Mouse (Mus musculus) liver, adult 2 months (tissue): Measurements from ENCODE around the gene Ccr9. TPM values are rescaled to one million over a fixed set of nuclear protein-coding genes. Genes with fewer than 3 reads are reported as not detected.

Source experiments
- DNase-seq: peaks from one replicate; pipeline ENCODE4 v3.0.0-alpha.2; 2011; ENCODE audit warnings: low read depth, low spot score; ENCODE audit errors: extremely low read depth
- H3K27ac ChIP-seq: fragments of 200-500 bp; replicated peaks from 2 replicates; pipeline ENCODE4 v1.5.1; 2012; ENCODE audit warnings: low read depth, mild to moderate bottlenecking, control low read depth, inconsistent platforms, low read length; ENCODE audit not compliant: insufficient read depth
- H3K27me3 ChIP-seq: fragments of 200-500 bp; 2 replicates; pipeline ENCODE4 v1.6.1; 2012; ENCODE audit warnings: mild to moderate bottlenecking, moderate library complexity, low read length, inconsistent platforms; ENCODE audit not compliant: control insufficient read depth, insufficient read depth
- H3K36me3 ChIP-seq: fragments of 200-500 bp; 2 replicates; pipeline ENCODE4 v1.6.1; 2012; ENCODE audit warnings: low read length, inconsistent platforms; ENCODE audit not compliant: control insufficient read depth, insufficient read depth
- H3K4me1 ChIP-seq: fragments of 200-500 bp; 2 replicates; pipeline ENCODE4 v1.6.1; 2011; ENCODE audit warnings: low read length; ENCODE audit not compliant: control insufficient read depth, insufficient read depth
- H3K4me3 ChIP-seq: fragments of 200-500 bp; 2 replicates; pipeline ENCODE4 v1.5.1; 2011; ENCODE audit warnings: low read depth, mild to moderate bottlenecking, control low read depth, low read length, moderate library complexity; ENCODE audit not compliant: insufficient read depth
- H3K79me2 ChIP-seq: fragments of 200-500 bp; 2 replicates; pipeline ENCODE4 v1.6.1; 2012; ENCODE audit warnings: inconsistent platforms, mild to moderate bottlenecking, low read length, moderate library complexity; ENCODE audit not compliant: control insufficient read depth, insufficient read depth
- H3K9ac ChIP-seq: fragments of 200-500 bp; 2 replicates; pipeline ENCODE4 v1.6.1; 2012; ENCODE audit warnings: low read depth, mild to moderate bottlenecking, control low read depth, inconsistent platforms, low read length
- CTCF ChIP-seq: fragments of 200-500 bp; IDR thresholded peaks from 2 replicates; pipeline ENCODE4 v1.5.1; 2011; ENCODE audit warnings: low read depth, low read length, control low read depth
- POLR2A ChIP-seq: fragments of 200-500 bp; IDR thresholded peaks from 2 replicates; pipeline ENCODE4 v1.6.1; 2011; ENCODE audit warnings: low read length, control low read depth; ENCODE audit not compliant: insufficient read depth; ENCODE audit errors: extremely low read depth
- WGBS: fragments of 180-500 bp; shearing (Covaris S2); methylation state at CpG from one replicate; pipeline ENCODE4 v1.1.7; 2018; 5-methylcytosine and 5-hydroxymethylcytosine counted together
- polyA plus RNA-seq: library from polyadenylated mRNA; depleted of rRNA; stranded (reverse); fragments of >200 nt; gene quantifications from 2 replicates; pipeline ENCODE4 v1.2.3, GENCODE M21; 2012
- total RNA-seq: library from RNA; depleted of rRNA; stranded (reverse); fragments of >200 nt; gene quantifications from 2 replicates; pipeline ENCODE4 v1.2.3, GENCODE M21; 2014

Ccr9 gene
- total and polyA plus RNA-seq, 2 experiments: 0.18 to 0.21 TPM

- DNase-seq: no peak
- H3K4me1 ChIP-seq: no peaks in the 10 kb centered on the region
- no peaks in the 10 kb centered on the region for H3K27me3 ChIP-seq
- H3K4me3 ChIP-seq: no peak overlapping the region
- H3K36me3 ChIP-seq: peaks cover 77% of the 10 kb centered on the region
- H3K79me2 ChIP-seq: no peaks in the 10 kb centered on the region
- TF ChIP-seq POLR2A (no peak), CTCF (no peak)
- H3K27ac ChIP-seq: no peak overlapping the region
- no peak overlapping the region for H3K9ac ChIP-seq
- 87% methylated on average over 3 of the region's 3 CpGs for WGBS
Observed at GRCm38 (mm10) chr9:123796174-123796573, 117.9 kb downstream of the Ccr9 start.

GRCm38 (mm10) chr9:123801527-123801926 lies 123.3 kb downstream of the Ccr9 start:
- no peak for DNase-seq

GRCm38 (mm10) chr9:123802421-123802820 lies 124.2 kb downstream of the Ccr9 start:
- Histone ChIP-seq H3K27me3 (no peaks in the 10 kb centered on the region), H3K9ac (no peak overlapping the region), H3K27ac (no peak overlapping the region), H3K4me3 (no peak overlapping the region), H3K36me3 (peaks cover 45% of the 10 kb centered on the region), H3K4me1 (peaks cover 1% of the 10 kb centered on the region; the same call in 1 of the 2 replicates), H3K79me2 (no peaks in the 10 kb centered on the region)
- WGBS: 88% methylated on average over 2 of the region's 2 CpGs
- TF ChIP-seq CTCF: no peak
- TF ChIP-seq POLR2A: no peak
- DNase-seq: no peak

More at GRCm38 (mm10) chr9:123801527-123801926, 123.3 kb downstream of the Ccr9 start:
- Histone ChIP-seq H3K4me3 (no peak overlapping the region), H3K27ac (no peak overlapping the region), H3K27me3 (no peaks in the 10 kb centered on the region), H3K36me3 (peaks cover 53% of the 10 kb centered on the region), H3K4me1 (peaks cover 1% of the 10 kb centered on the region; the same call in 1 of the 2 replicates), H3K79me2 (no peaks in the 10 kb centered on the region), H3K9ac (no peak overlapping the region)
- no peak for TF ChIP-seq POLR2A
- no peak for TF ChIP-seq CTCF
- WGBS: 100% methylated on average over 1 of the region's 1 CpGs

GRCm38 (mm10) chr9:123802896-123803295 lies 124.7 kb downstream of the Ccr9 start:
- H3K27me3 ChIP-seq: no peaks in the 10 kb centered on the region
- H3K4me3 ChIP-seq: no peak overlapping the region
- H3K36me3 ChIP-seq: peaks cover 43% of the 10 kb centered on the region
- no peaks in the 10 kb centered on the region for H3K79me2 ChIP-seq
- TF ChIP-seq CTCF: peak; percentile 25; the same call in 1 of the 2 replicates
- TF ChIP-seq POLR2A: no peak
- no peak for DNase-seq
- H3K4me1 ChIP-seq: peaks cover 1% of the 10 kb centered on the region; the same call in 1 of the 2 replicates
- no peak overlapping the region for H3K9ac ChIP-seq
- H3K27ac ChIP-seq: no peak overlapping the region

DNA sequence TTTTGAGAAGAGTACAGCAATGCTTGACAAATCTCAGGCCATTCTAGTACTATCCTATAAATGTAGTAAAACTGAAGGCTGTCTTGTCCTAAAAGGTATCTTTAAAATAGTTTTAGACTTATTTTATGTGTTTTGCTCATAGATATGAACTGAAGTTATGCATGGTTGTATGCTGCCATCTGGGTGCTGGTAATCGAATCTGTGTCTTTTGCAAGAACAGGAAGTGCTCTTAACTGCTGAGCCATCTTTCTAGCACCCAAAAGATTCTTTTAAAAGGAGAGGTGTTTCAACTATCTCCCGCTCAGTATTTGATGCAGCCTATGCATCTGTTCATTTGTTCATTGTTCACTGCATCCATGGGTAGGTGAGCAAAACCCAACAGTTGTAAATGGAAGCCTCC lies 127.0 kb downstream of the Ccr9 start:
- Histone ChIP-seq H3K9ac (no peak overlapping the region), H3K36me3 (peaks cover 39% of the 10 kb centered on the region), H3K4me3 (no peak overlapping the region), H3K4me1 (peaks cover 1% of the 10 kb centered on the region; the same call in 1 of the 2 replicates), H3K27ac (no peak overlapping the region), H3K27me3 (no peaks in the 10 kb centered on the region), H3K79me2 (no peaks in the 10 kb centered on the region)
- no peak for TF ChIP-seq CTCF
- no peak for TF ChIP-seq POLR2A
- no peak for DNase-seq
- WGBS: 88% methylated on average over 2 of the region's 2 CpGs

GRCm38 (mm10) chr9:123806267-123806666 lies 128.0 kb downstream of the Ccr9 start, which contains the start of gene Cxcr6:
Cxcr6 (plus strand) TSS chr9:123806475.
- WGBS: 96% methylated on average over 5 of the region's 5 CpGs
- no peak for DNase-seq

More at GRCm38 (mm10) chr9:123806267-123806666, 128.0 kb downstream of the Ccr9 start, which contains the start of gene Cxcr6:
- peaks cover 41% of the 10 kb centered on the region for H3K36me3 ChIP-seq
- no peak within 1 kb of the TSS for H3K4me3 ChIP-seq
- peaks cover 1% of the 10 kb centered on the region; the same call in 1 of the 2 replicates for H3K4me1 ChIP-seq
- no peak for TF ChIP-seq POLR2A
- no peak for TF ChIP-seq CTCF
- H3K79me2 ChIP-seq: no peaks in the 10 kb centered on the region
- no peak within 1 kb of the TSS for H3K27ac ChIP-seq
- H3K27me3 ChIP-seq: no peaks in the 10 kb centered on the region
- H3K9ac ChIP-seq: no peak within 1 kb of the TSS
